Mouse (Mus musculus) cerebral cortex, adult 2 months (tissue): Measurements from ENCODE around the gene Socs1.

Source experiments
- WGBS: fragments of 180-500 bp; shearing (Covaris S2); methylation state at CpG from one replicate; pipeline ENCODE4 v1.1.7; 2018; 5-methylcytosine and 5-hydroxymethylcytosine counted together

Socs1 gene

DNA sequence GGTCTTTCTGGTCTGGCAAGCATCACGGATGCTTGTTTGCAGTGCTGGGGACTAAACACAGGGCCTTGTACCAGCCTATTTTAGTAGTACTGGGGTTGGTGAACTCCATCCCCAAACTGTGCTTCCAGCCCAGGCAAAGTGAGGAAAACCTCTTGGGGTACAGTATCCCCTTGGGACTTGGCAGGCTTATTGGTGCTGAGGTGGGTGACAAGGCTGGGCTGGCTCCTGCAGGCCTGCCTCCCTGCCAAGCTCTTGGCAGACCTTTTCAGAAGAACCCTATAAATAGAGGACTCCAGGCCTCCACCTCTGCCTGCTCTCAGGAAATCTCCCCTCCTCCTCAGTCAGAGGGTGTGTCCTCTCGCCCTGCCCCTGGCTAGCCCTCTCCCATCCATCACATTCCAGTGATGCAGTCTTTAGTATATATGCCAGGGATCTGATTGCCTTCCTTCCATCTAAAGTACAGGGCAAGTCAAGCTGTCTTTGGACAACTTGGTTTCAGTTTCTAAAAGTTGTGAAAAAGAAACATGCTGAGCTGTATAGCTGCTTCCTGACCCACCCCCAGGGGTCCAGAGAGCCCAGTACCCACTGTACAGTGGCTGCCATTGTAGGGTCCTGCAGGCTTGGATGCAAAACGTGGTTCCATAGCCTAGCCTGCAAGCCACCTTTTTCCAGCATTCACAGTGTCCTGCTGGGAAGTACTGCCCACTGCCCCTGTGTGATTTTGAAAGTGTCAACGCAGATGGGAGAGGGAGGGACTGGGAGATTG lies 1.6 kb upstream of the Socs1 start:
- 71% methylated on average over 4 of the region's 4 CpGs for WGBS

DNA sequence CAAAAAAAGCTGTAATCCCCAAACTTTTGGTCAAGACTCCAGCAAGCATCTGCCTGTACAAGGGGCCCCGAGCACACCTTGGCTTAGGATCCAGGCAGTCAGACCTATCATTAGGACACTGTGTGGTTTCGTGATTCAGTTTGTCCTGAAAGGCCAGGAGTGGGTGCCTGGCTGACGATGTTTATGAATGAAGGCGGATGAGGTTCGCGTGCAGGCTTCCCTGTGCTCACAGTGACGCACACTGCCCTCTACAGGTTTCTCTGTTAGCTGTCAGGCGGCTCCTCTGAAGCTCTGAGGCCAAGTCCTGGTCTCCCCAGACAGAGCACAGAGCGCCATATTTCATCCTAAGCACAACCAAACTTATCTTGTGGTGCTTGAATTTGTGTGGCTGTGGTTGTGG lies 952 bp upstream of the Socs1 start:
- WGBS = 2% methylated on average over 9 of the region's 9 CpGs

DNA sequence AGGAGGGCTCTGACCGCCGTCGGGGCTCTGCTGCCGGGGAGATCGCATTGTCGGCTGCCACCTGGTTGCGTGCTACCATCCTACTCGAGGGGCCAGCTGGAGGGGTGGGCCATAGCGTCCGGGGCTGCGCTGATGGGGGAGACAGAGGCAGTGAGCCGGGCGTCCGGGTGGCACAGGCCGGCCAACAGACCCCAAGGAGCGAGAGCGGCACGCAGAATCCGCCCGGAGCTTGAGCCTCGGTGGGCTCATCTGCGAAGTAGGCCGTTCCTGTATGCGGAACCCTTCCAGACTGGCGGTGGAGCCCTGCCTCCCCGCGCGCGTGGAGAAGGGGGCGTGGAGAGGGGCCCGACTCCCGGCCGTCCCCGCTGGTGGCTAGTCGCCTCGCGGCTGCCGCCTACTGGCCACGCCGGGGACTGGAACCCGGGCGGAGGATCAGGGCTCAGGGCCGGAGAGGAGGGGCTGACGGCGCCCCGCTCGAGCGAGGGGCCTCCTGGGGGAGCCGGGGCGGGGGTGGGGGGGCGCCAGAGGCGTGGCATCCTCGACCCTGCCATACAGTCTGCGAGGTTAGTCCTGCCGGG lies 454 bp downstream of the Socs1 start:
- under 1% methylated on average over 48 of the region's 55 CpGs for WGBS

DNA sequence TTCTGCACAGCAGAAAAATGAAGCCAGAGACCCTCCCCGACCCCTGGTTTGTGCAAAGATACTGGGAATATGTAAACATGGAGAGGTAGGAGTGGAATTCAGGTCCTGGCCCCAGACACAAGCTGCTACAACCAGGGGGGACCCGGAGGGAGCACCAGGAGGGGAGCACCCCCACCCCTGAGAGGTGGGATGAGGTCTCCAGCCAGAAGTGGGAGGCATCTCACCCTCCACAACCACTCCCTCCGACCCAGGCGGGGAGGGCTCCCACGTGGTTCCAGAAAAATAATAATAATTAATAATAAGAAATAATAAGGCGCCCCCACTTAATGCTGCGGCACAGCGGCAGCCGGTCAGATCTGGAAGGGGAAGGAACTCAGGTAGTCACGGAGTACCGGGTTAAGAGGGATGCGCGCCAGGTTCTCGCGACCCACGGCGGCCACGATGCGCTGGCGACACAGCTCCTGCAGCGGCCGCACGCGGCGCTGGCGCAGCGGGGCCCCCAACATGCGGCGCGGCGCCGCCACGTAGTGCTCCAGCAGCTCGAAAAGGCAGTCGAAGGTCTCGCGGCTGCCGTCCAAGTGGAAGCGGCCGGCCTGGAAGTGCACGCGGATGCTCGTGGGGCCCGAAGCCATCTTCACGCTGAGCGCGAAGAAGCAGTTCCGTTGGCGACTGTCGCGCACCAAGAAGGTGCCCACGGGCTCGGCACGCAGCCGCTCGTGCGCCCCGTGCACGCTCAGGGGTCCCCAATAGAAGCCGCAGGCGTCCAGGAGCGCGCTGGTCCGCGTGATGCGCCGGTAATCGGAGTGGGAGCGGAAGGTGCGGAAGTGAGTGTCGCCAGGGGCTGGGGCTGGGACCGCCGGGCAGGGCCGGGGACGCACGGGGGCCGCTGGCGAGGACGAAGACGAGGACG lies 1.2 kb downstream of the Socs1 start:
- WGBS = 2% methylated on average over 81 of the region's 81 CpGs

DNA sequence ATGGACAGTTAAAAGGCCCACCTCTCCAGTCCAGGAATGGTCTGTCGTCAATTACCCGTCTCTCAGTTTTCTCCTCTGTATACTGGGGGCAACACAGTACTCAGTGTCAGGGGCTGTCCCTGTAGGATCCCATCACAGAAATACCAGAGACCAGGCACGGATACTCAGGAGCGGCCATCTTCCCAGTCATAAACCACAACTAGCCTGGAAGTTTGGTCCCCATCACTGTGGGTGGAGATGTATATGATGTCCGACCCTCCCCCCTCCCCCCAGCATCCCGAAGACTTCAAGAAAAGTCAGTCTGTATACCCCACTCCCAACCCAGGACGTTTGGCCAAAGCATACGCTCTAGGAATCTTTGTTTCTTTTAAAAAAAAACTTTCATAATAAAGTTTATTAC lies 1.9 kb downstream of the Socs1 start:
- WGBS = 83% methylated on average over 8 of the region's 8 CpGs

DNA sequence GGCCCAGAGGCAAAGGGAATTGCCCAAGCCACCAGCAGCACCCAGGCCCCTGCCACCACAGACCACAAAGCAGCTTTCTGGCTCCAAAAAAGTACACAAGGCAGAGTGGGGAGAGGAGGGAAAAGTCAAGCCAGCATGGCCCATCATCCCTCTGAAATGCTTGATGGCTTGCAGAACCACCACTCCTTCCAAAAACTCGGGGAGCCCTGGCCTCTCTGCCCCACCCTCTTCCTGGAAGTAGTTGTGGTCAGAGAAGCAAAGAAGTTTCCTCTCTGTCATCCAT lies 2.2 kb downstream of the Socs1 start:
- 67% methylated on average over 1 of the region's 1 CpGs for WGBS

DNA sequence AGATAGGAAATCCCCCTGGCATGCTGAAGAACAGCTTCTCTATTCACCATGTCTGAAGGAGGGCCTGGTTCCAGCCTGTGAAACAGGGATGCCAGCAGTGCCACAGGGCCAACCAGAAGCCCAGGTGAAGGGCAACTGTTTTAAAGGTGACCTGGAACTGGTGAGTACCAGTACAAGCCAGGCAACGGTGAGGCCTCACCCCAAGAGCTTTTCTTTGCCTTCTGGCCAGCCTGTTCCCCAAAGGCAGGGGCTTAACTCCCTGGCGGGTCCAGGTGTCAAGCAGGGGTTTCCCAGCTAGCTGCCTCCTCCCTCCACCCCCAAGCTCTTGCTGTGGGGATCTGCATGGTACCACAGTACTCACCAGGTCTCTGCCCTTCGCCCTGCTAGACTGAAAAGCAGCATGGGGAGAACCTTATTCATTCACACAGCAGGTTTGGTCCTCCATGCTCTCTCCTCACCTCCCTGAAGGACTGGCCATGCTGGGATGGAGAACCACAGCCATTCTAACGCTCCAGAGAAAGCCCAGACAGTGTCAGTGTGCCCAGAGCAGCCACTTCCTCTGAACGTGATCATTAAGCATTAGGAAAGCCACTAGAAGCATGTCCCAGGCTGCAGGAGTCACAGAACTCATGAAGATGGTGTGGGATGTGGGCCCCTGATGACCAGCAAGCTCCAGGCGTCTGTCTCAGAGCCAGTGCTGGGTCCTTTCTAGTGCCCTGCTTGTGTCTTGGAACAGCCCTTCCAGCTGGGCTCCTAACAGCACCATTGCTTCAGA lies 2.8 kb downstream of the Socs1 start:
- WGBS = 86% methylated on average over 6 of the region's 6 CpGs

DNA sequence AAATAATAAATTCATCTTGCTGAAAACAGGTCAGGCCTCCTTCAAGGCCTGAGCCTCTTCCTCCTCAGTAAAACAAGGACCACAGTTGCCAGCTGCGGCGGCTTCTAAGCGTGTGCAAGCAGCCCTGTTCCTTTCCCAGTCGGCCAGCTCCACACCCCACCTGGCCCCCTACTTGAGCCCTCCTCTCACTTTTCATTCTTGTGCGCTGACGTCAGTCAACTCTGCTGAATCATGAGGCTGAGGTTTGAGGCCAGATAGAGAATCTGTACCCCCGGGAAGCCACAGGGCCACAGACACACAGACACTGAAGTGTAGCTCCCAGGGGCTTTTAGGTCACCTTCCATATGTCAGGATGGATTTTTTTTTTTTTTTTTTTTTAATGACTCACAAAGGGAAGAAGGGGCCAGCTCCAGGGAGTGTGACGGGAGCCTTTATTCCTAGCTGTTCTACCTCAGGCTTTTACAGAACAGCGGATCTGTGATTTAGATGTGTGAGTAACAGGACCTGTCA lies 3.4 kb downstream of the Socs1 start:
- 85% methylated on average over 9 of the region's 9 CpGs for WGBS

DNA sequence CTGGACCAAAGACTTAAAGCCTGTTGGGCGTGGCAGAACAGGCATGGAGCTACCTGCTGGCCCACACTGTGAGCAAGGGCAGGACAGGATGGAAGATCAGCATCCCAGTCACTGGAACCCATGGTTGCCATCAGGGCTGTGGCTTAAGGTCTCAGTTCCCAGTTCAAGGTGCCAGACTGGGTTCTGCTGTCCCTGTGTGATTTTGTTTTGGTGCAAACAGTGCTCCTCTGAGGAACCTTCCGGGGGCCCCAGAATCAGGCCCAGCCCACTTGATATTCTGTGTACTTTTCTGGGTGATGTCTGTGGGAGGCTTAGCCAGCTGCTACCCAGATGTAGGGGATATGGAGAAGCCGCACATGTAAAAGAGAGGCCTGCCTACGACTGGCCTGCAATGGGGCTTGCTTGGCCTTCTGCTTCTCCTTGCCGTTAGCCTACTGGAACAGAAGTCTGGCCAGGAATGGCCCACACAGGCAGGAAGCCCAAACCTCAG lies 4.7 kb downstream of the Socs1 start:
- 73% methylated on average over 5 of the region's 5 CpGs for WGBS

DNA sequence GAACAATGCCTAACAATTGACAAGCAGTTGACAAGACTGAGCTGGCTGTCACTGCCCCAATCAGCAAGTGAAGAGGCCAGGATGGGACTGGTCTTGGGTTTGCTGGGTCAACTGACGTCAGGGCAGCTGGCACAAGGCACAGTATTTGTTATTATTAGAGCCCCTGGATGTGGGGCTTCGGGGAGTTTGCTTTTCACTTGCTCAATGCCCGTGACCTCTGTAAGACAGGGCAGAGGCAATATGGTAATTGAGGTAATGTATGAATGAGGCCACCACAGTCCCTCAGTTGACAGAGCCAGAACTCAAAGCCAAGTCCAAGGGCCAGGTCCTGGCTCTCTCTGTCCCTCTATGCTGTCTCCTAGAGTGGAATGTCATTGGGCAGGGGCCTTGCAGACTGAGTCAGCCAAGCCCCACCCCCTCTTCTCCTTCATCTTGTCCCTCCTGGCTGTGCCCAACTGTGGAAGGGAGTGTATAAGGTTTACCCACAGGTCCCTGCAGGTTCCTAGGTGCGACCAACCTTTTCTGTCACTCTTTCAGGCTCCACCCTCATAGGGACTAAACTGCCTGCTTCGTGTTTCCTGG lies 7.7 kb downstream of the Socs1 start:
- 87% methylated on average over 5 of the region's 5 CpGs for WGBS

DNA sequence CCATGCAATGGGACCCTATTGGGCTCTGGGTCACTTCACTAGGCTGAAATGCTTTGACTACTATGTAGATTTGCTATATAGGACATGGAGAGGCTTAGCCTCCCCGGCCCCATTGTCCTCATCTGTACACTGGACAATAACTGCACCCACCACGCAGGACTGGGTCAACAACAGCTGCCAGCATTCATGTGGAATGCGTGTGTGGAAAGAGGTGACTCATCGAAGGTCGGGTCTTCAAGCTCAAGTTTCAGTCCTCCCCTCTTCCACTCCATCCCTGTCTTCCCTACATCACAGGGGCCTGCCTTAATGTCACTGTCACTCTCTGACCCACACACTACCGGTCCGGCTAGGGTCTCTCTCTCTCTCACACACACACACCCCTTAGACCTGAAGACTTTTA lies 9.0 kb downstream of the Socs1 start:
- whole genome bisulfite sequencing = 74% methylated on average over 7 of the region's 7 CpGs

DNA sequence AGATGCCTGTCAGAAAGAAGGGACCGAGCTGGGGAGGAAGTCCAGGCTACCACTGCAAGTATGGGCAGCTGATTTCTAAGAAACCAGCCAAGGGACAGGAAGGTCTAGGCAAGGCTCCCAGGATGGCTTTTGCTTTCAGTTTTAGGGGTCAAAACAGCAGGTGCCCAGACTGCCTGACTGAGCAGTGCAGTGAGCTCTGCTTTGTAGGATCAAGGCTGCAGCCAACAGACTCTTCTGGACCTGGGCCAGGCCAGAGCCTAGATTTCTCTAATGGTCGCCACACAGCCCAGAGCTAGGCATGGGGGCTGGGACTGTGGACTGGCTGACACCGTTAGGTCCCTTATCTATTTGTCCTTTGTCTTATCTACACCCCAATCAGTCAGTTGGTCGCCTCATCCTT lies 10.6 kb downstream of the Socs1 start:
- 85% methylated on average over 4 of the region's 4 CpGs for WGBS

DNA sequence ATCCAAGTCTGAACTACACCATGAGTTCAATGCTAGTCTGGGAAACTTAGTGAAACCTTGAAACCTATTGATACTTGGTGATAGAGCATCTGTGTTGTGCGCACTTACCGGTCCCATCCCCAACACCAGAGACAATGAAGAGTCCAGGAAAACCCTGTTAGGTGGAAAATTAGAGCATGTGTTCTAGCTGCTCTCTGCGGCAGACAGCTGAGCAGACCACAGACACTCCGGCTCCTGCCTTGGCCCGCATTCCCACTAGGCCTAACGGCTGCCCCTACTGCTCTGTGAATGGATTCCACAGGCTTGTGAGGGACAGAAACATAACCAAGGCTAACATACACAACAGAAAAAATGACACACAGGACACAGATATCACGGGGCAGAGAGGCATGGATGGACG lies 11.8 kb downstream of the Socs1 start:
- 94% methylated on average over 8 of the region's 8 CpGs for WGBS

DNA sequence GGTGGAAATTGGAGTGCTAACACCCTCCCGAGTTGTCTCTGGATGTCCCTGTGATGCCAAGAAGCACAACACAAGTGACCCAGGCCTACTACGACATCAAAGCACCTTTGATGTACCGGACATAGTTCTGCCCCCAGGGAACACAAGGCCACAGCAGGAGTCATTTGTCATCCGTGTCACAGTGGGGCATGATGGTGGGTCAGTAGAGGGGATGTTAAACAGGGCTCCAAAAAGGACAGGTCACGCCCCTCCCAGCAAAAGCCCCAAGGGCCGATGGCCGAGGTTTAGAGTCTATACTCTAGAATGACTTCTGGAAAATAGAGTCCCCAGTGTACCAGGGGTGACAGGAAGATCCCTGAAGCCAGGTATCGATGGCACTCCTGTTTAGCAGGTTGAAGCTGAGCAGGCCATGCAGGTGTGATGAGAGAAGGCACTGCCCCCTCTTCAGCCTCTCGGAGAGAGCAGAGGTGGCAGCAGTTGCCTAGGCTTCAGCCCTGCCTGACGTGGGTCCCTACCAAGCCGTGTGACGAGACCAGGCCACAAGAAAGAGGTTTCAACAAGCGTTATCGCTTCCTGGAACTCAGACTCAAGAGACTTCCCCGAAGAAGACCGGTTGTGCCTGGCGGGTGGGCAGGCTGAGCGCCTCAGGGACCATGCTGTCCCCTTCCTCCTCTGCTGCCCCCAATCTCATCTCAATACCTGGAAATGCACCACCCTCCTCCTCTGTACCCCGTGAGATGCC lies 13.4 kb downstream of the Socs1 start:
- 86% methylated on average over 19 of the region's 19 CpGs for WGBS

DNA sequence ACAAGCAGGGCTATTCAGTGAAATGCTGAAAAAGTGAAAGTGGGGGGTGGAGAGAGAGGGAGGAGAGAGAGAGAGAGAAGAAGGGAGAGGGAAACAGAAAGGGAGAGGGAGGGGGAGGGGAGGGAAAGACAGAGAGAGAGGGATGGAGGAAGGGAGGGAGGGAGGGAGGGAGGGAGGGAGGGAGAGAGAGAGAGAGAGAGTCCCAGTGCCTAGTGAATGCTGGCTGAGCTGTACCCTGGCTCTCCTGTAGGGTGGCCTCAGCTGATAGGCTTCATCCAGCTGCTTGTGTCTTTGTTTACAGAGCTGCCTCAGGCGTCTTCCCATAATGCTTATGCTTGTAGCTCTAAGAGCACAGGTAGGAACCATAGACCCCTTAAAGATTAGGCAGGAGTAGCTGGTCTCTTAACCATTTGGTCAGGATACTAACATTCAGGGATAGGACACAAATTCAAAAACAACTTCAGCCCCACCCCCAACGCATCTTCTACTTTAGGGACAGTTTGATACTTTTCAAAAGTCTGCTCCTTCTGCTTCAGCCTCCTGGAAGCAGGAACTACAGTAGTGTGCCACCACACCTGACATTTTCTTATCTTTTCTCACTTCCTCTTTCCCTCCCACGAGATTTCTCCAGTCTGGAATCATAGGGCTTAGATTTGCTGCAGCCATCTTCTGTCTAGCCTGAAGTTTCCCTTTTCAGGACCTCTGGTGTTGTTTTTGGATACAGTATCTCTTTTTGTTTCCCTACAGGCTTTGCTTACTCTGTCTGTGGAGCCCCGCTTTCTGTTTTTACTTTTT lies 14.6 kb downstream of the Socs1 start:
- 54% methylated on average over 4 of the region's 4 CpGs for WGBS

DNA sequence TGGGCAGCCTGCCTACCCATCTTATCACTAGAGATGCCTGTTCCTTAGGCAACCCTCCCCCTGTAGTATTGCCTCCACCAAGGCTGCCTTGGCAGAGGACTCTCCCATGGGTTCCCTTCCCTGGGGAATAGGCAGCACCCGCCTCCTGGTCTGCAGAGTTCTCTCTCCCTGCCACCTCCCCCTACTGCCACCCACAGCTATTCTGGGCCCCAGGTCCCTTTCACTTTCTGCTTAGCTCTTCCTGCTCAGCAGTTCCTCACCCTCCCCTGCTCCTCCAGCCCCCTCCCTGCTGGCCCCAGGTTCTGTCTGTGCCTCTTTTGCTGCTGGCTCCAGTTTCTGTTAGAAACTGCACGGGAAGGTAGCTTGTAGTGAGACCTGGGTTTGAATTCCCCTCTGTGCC lies 15.7 kb downstream of the Socs1 start:
- 44% methylated on average over 2 of the region's 2 CpGs for WGBS

DNA sequence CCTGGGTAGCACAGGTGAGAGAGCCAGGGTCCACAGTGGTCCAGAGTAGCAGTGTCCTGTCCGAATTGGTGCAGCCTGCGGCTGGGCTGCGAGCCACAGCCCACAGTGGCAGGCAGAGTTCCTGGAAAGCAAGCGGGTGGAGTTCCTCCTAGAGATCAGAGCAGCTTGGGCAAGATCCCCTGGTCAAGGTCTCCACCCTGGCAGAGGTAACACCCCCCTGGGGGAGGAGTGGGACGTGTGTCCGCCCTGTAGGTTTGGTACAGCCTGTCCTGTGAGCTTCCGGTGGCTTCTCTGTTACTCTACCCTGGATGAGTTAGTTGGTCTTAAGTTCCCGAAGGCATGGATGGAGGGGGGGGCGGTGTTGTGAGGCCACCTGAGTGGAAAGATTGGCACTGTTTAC lies 16.5 kb downstream of the Socs1 start:
- WGBS = 68% methylated on average over 9 of the region's 9 CpGs

DNA sequence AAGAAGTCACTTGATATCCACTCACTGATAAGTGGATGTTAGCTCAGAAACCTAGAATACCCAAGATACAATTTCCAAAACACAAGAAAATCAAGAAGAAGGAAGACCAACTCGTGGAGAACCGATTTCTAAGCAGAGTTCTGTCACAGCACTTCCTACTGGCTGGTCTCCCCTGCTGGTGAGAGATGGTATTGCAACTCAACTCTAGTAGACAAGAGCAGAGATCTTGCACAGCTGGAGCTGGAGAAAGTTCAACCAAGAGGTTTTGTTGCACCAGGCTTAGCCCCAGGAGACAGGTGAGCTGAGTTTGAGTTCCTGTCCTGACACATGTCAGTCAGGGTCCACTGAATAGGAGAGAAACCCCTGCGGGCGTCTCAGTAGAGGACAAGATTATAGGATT lies 18.2 kb downstream of the Socs1 start:
- 35% methylated on average over 4 of the region's 4 CpGs for WGBS

DNA sequence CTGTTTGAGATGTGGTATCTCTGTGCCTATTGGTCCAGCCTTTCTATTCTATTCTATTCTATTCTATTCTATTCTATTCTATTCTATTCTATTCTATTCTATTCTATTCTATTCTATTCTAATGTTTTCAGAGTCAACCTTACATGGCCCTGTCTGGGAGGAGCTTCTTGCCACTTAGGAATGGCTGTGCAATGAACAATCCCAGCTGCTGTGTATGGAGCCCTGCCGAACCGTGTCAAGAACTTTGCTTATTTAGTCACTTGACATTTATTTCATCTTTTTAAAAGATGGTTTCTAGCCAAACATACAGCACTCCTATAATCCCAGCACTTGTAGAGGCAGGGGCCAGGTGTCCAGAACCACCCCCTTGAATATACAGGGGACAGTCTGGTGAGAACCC lies 21.0 kb downstream of the Socs1 start:
- WGBS = 62% methylated on average over 2 of the region's 2 CpGs
